Mouse (Mus musculus): Measurements from ENCODE around the gene Fam71d. TPM values are rescaled to one million over a fixed set of nuclear protein-coding genes. Genes with fewer than 3 reads are reported as not detected.

The Fam71d gene
- 0.45 and 1.3 TPM in 2 replicates for polyA plus RNA-seq (2012; rRNA removed)

- DNase-seq (ENCODE audit: low read depth), result no peak
- TF ChIP-seq POLR2A (IDR thresholded peaks at IDR 0.05; ENCODE audit: borderline replicate concordance, extremely low read depth, insufficient read depth, insufficient read length, poor library complexity, severe bottlenecking) (no peak), CTCF (IDR thresholded peaks at IDR 0.05; ENCODE audit: borderline replicate concordance, extremely low read depth, insufficient read depth, insufficient read length) (no peak)
Measured at GRCm38 (mm10) chr12:78691325-78691724, at the start of gene Fam71d. Gene Fam71d, plus strand, starts transcription at chr12:78691535.

GRCm38 (mm10) chr12:78643691-78644090 is 47.6 kb upstream of the Fam71d start:
- peak; percentile 75 for DNase-seq (ENCODE audit: low read depth)
- no peak for TF ChIP-seq CTCF (IDR thresholded peaks at IDR 0.05; ENCODE audit: borderline replicate concordance, extremely low read depth, insufficient read depth, insufficient read length)
- TF ChIP-seq POLR2A (IDR thresholded peaks at IDR 0.05; ENCODE audit: borderline replicate concordance, extremely low read depth, insufficient read depth, insufficient read length, poor library complexity, severe bottlenecking), result no peak

GRCm38 (mm10) chr12:78645282-78645681 is 46.1 kb upstream of the Fam71d start:
- TF ChIP-seq POLR2A (IDR thresholded peaks at IDR 0.05; ENCODE audit: borderline replicate concordance, extremely low read depth, insufficient read depth, insufficient read length, poor library complexity, severe bottlenecking) (no peak), CTCF (IDR thresholded peaks at IDR 0.05; ENCODE audit: borderline replicate concordance, extremely low read depth, insufficient read depth, insufficient read length) (no peak)

GRCm38 (mm10) chr12:78659718-78660304 is 31.5 kb upstream of the Fam71d start:
- TF ChIP-seq POLR2A (IDR thresholded peaks at IDR 0.05; ENCODE audit: borderline replicate concordance, extremely low read depth, insufficient read depth, insufficient read length, poor library complexity, severe bottlenecking) (no peak), CTCF (IDR thresholded peaks at IDR 0.05; ENCODE audit: borderline replicate concordance, extremely low read depth, insufficient read depth, insufficient read length) (no peak)
- DNase-seq (ENCODE audit: low read depth), result no peak

More at GRCm38 (mm10) chr12:78645282-78645681, 46.1 kb upstream of the Fam71d start:
- DNase-seq (ENCODE audit: low read depth), result no peak

- TF ChIP-seq CTCF (IDR thresholded peaks at IDR 0.05; ENCODE audit: borderline replicate concordance, extremely low read depth, insufficient read depth, insufficient read length), result no peak
- no peak for TF ChIP-seq POLR2A (IDR thresholded peaks at IDR 0.05; ENCODE audit: borderline replicate concordance, extremely low read depth, insufficient read depth, insufficient read length, poor library complexity, severe bottlenecking)
- no peak for DNase-seq (ENCODE audit: low read depth)
Measured at GRCm38 (mm10) chr12:78678101-78678806, 13.1 kb upstream of the Fam71d start.

GRCm38 (mm10) chr12:78678807-78679189 is 12.5 kb upstream of the Fam71d start:
- TF ChIP-seq POLR2A (IDR thresholded peaks at IDR 0.05; ENCODE audit: borderline replicate concordance, extremely low read depth, insufficient read depth, insufficient read length, poor library complexity, severe bottlenecking), result no peak
- DNase-seq (ENCODE audit: low read depth), result no peak

- DNase-seq (ENCODE audit: low read depth), result no peak
- no peak for TF ChIP-seq POLR2A (IDR thresholded peaks at IDR 0.05; ENCODE audit: borderline replicate concordance, extremely low read depth, insufficient read depth, insufficient read length, poor library complexity, severe bottlenecking)
- TF ChIP-seq CTCF (IDR thresholded peaks at IDR 0.05; ENCODE audit: borderline replicate concordance, extremely low read depth, insufficient read depth, insufficient read length), result no peak
Measured at GRCm38 (mm10) chr12:78681048-78681447, 10.3 kb upstream of the Fam71d start.

GRCm38 (mm10) chr12:78682279-78682678 is 9.1 kb upstream of the Fam71d start:
- no peak for DNase-seq (ENCODE audit: low read depth)
- TF ChIP-seq CTCF (IDR thresholded peaks at IDR 0.05; ENCODE audit: borderline replicate concordance, extremely low read depth, insufficient read depth, insufficient read length), result no peak
- TF ChIP-seq POLR2A (IDR thresholded peaks at IDR 0.05; ENCODE audit: borderline replicate concordance, extremely low read depth, insufficient read depth, insufficient read length, poor library complexity, severe bottlenecking), result no peak

GRCm38 (mm10) chr12:78685669-78686215 is 5.6 kb upstream of the Fam71d start:
- no peak for TF ChIP-seq CTCF (IDR thresholded peaks at IDR 0.05; ENCODE audit: borderline replicate concordance, extremely low read depth, insufficient read depth, insufficient read length)
- no peak for DNase-seq (ENCODE audit: low read depth)

GRCm38 (mm10) chr12:78688876-78689275 is 2.5 kb upstream of the Fam71d start:
- TF ChIP-seq CTCF (IDR thresholded peaks at IDR 0.05; ENCODE audit: borderline replicate concordance, extremely low read depth, insufficient read depth, insufficient read length) (no peak), POLR2A (IDR thresholded peaks at IDR 0.05; ENCODE audit: borderline replicate concordance, extremely low read depth, insufficient read depth, insufficient read length, poor library complexity, severe bottlenecking) (no peak)
- DNase-seq (ENCODE audit: low read depth), result no peak

GRCm38 (mm10) chr12:78693281-78693680 is 1.9 kb downstream of the Fam71d start:
- TF ChIP-seq POLR2A (IDR thresholded peaks at IDR 0.05; ENCODE audit: borderline replicate concordance, extremely low read depth, insufficient read depth, insufficient read length, poor library complexity, severe bottlenecking) (no peak), CTCF (IDR thresholded peaks at IDR 0.05; ENCODE audit: borderline replicate concordance, extremely low read depth, insufficient read depth, insufficient read length) (no peak)
- DNase-seq (ENCODE audit: low read depth), result no peak

GRCm38 (mm10) chr12:78717783-78718182 is 26.4 kb downstream of the Fam71d start:
- no peak for TF ChIP-seq CTCF (IDR thresholded peaks at IDR 0.05; ENCODE audit: borderline replicate concordance, extremely low read depth, insufficient read depth, insufficient read length)
- TF ChIP-seq POLR2A (IDR thresholded peaks at IDR 0.05; ENCODE audit: borderline replicate concordance, extremely low read depth, insufficient read depth, insufficient read length, poor library complexity, severe bottlenecking), result no peak
- DNase-seq (ENCODE audit: low read depth), result no peak

Measured in brain, embryonic 14.5 days (tissue).